Mouse (Mus musculus): ENCODE data around the gene St6galnac3. TPM values are rescaled to one million over a fixed set of nuclear protein-coding genes. Genes with fewer than 3 reads are reported as not detected.

The St6galnac3 gene
- total and polyA plus RNA-seq, 2 experiments from 2014 or later, result 7.3 to 9.9 TPM

DNA sequence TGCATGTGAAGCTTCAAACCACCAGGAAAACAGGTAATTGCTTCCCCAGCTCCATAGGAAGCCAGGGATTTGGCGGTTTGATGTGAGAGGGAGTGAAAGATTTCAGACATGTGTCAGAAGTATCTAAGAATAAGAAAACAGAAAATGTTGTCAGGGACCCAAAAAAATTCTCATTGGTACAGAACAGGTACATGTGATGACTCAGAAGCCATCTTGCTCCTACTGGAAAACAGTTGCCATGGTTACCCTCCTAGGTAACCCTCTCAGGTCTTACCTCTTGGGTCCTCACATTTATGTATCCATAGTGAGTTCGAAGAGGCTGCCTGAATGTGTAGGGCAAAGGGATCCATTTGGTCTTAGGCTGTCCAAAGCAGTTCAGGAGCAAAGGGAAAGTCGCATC is 215.9 kb downstream of the St6galnac3 start:
- Histone ChIP-seq H3K4me3 (ENCODE audit: low read length) (no peak overlapping the region), H3K4me2 (ENCODE audit: low read depth, low read length) (no peak overlapping the region), H3K4me1 (ENCODE audit: insufficient read depth, low read length) (peaks cover 4% of the 10 kb centered on the region), H3K27me3 (ENCODE audit: insufficient read depth, low read length) (no peaks in the 10 kb centered on the region), H3K27ac (peak overlapping the region; percentile 66; the same call in 1 of the 2 replicates), H3K36me3 (ENCODE audit: insufficient read depth, low read length) (no peaks in the 10 kb centered on the region), H3K9ac (replicated peaks; ENCODE audit: low read length) (no peak overlapping the region), H3K9me3 (ENCODE audit: low read length) (no peaks in the 10 kb centered on the region)
- 72% methylated on average over 3 of the region's 3 CpGs for WGBS
- ATAC-seq, result peak; percentile 88
- DNase-seq (ENCODE audit: low spot score), result peak; percentile 63
- no peak for TF ChIP-seq CTCF (IDR thresholded peaks at IDR 0.05; ENCODE audit: low read depth)

DNA sequence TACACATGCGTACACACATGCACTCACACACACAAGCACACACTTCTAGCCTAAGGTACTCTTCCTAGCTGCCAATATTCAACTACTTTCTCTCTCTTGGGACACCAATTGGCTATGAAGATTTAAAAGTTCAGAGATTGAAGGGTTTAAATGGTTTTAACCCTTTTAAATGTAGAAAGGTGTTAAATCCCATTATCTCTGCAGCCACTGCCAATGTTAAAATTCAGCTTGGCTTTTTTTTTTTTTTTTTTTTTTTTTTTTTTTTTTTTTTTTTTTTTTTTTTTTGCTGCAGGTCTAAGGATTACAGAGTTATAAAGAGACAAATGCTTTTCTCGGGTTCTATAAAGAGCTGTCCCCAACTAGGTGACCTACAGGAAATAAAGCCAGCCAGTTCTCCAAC is 216.4 kb downstream of the St6galnac3 start:
- Histone ChIP-seq H3K4me2 (ENCODE audit: low read depth, low read length) (no peak overlapping the region), H3K4me3 (ENCODE audit: low read length) (no peak overlapping the region), H3K9ac (replicated peaks; ENCODE audit: low read length) (no peak overlapping the region), H3K27ac (0 out of 2 replicates have a peak overlapping the region, but pooled peaks have one; percentile 66), H3K4me1 (ENCODE audit: insufficient read depth, low read length) (peaks cover 4% of the 10 kb centered on the region), H3K9me3 (ENCODE audit: low read length) (no peaks in the 10 kb centered on the region), H3K36me3 (ENCODE audit: insufficient read depth, low read length) (no peaks in the 10 kb centered on the region), H3K27me3 (ENCODE audit: insufficient read depth, low read length) (no peaks in the 10 kb centered on the region)
- DNase-seq (ENCODE audit: low spot score) (no peak), ATAC-seq (no peak)
- TF ChIP-seq CTCF (IDR thresholded peaks at IDR 0.05; ENCODE audit: low read depth), result no peak
- 76% methylated on average over 2 of the region's 2 CpGs for WGBS

DNA sequence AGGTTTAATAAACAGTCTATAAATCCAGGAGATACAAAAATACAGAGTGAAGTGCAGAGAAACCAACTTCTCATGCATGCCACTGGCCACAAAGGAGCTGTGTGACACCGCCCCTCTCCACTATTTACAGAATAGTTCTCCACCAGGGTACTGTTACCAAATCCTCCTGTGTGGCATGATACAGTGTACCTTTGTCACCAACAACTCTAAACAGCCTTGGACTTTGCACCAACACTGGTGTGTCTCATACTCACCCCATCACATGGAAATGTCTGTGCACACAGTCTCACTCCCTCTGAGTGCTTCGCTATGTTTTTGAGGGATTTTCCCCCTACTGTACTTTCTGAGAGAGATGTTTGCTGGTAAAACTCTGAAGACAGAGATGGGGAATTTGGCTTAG is 217.4 kb downstream of the St6galnac3 start:
- no peak overlapping the region for H3K9ac ChIP-seq (replicated peaks; ENCODE audit: low read length)
- no peaks in the 10 kb centered on the region for H3K36me3 ChIP-seq (ENCODE audit: insufficient read depth, low read length)
- H3K4me3 ChIP-seq (ENCODE audit: low read length), result no peak overlapping the region
- DNase-seq (ENCODE audit: low spot score), result no peak
- H3K4me2 ChIP-seq (ENCODE audit: low read depth, low read length), result no peak overlapping the region
- peaks cover 4% of the 10 kb centered on the region for H3K4me1 ChIP-seq (ENCODE audit: insufficient read depth, low read length)
- no peaks in the 10 kb centered on the region for H3K27me3 ChIP-seq (ENCODE audit: insufficient read depth, low read length)
- ATAC-seq, result no peak
- 97% methylated on average over 2 of the region's 2 CpGs for WGBS
- no peak overlapping the region for H3K27ac ChIP-seq
- no peaks in the 10 kb centered on the region for H3K9me3 ChIP-seq (ENCODE audit: low read length)
- no peak for TF ChIP-seq CTCF (IDR thresholded peaks at IDR 0.05; ENCODE audit: low read depth)

DNA sequence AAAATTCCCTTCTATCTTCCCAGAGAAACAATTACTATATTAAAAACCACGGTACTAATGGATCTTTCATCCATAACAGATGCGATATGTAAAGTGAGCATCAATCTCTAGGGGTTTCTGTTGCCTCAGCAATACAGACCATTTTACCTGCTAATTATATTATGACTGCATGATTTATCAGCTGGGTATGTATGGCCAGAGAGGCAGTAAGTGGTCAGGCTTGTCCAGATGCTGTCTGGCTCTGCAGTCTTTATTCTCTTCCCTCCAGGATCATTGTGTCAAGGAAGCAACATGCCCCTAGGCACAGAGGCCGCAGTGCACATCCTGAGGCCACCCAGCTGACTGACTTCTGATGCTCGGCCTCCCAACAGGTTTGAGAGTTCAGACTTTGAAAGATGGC is 222.5 kb downstream of the St6galnac3 start:
- DNase-seq (ENCODE audit: low spot score), result no peak
- Histone ChIP-seq H3K4me2 (ENCODE audit: low read depth, low read length) (no peak overlapping the region), H3K9ac (replicated peaks; ENCODE audit: low read length) (no peak overlapping the region), H3K9me3 (ENCODE audit: low read length) (no peaks in the 10 kb centered on the region), H3K4me3 (ENCODE audit: low read length) (no peak overlapping the region), H3K27me3 (ENCODE audit: insufficient read depth, low read length) (no peaks in the 10 kb centered on the region), H3K4me1 (ENCODE audit: insufficient read depth, low read length) (no peaks in the 10 kb centered on the region), H3K36me3 (ENCODE audit: insufficient read depth, low read length) (no peaks in the 10 kb centered on the region), H3K27ac (no peak overlapping the region)
- no peak for TF ChIP-seq CTCF (IDR thresholded peaks at IDR 0.05; ENCODE audit: low read depth)
- WGBS, result 47% methylated on average over 4 of the region's 4 CpGs
- ATAC-seq, result no peak

DNA sequence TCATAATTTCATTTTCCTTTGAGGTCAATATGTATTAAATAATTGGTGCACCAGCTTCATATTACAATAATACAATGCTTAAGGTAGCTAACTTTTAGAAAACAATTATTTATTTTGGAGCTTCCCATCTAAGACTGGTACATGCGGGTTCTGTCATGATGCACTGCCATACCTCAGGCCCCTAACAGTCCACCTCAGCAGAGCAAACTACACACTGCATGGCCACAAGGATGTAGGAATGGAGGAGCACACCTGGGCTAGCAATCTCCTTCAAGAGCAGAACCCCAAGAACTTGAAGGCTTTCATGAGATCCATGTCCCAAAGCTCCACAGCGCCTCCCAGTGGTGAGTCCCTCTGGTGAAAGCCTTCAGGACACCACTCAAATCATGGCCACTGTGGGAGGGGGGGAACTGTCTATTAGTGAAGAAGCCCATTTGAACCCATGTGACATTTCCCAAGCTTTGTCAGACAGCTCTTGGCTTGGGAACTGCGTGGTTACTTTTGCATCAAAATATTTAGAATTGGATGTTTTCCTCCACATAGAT is 223.6 kb downstream of the St6galnac3 start:
- H3K36me3 ChIP-seq (ENCODE audit: insufficient read depth, low read length), result no peaks in the 10 kb centered on the region
- H3K9me3 ChIP-seq (ENCODE audit: low read length), result no peaks in the 10 kb centered on the region
- no peak overlapping the region for H3K9ac ChIP-seq (replicated peaks; ENCODE audit: low read length)
- H3K4me3 ChIP-seq (ENCODE audit: low read length), result no peak overlapping the region
- DNase-seq (ENCODE audit: low spot score) (peak; percentile 82), ATAC-seq (no peak)
- 59% methylated on average over 3 of the region's 3 CpGs for WGBS
- H3K4me1 ChIP-seq (ENCODE audit: insufficient read depth, low read length), result no peaks in the 10 kb centered on the region
- no peaks in the 10 kb centered on the region for H3K27me3 ChIP-seq (ENCODE audit: insufficient read depth, low read length)
- H3K4me2 ChIP-seq (ENCODE audit: low read depth, low read length), result no peak overlapping the region
- no peak overlapping the region for H3K27ac ChIP-seq
- peak; percentile 83 for TF ChIP-seq CTCF (IDR thresholded peaks at IDR 0.05; ENCODE audit: low read depth)

DNA sequence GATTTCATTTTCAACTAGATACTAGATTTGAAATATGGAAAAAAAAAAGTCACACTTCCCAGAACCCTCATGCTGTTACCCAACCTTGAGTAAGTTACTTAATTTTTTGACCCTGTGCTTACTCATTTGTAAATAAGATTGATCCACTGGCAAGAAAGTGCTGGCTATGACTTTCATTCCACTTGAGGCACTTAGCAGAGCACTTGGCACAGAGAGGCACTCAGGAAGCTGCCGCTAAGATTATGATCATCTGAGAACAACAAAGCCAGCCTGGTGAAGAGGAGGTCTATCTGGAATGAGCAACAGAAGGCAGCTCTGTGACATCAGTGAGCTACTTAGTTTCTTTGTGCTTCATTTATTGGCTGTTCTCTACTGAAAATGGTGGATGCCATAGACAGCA is 232.0 kb downstream of the St6galnac3 start:
- no peaks in the 10 kb centered on the region for H3K27me3 ChIP-seq (ENCODE audit: insufficient read depth, low read length)
- WGBS, result 41% methylated on average over 1 of the region's 1 CpGs
- H3K4me1 ChIP-seq (ENCODE audit: insufficient read depth, low read length), result no peaks in the 10 kb centered on the region
- H3K4me3 ChIP-seq (ENCODE audit: low read length), result no peak overlapping the region
- H3K36me3 ChIP-seq (ENCODE audit: insufficient read depth, low read length), result no peaks in the 10 kb centered on the region
- TF ChIP-seq CTCF (IDR thresholded peaks at IDR 0.05; ENCODE audit: low read depth), result no peak
- H3K9ac ChIP-seq (replicated peaks; ENCODE audit: low read length), result no peak overlapping the region
- no peaks in the 10 kb centered on the region for H3K9me3 ChIP-seq (ENCODE audit: low read length)
- no peak overlapping the region for H3K4me2 ChIP-seq (ENCODE audit: low read depth, low read length)
- DNase-seq (ENCODE audit: low spot score) (peak; percentile 51), ATAC-seq (no peak)
- no peak overlapping the region for H3K27ac ChIP-seq

DNA sequence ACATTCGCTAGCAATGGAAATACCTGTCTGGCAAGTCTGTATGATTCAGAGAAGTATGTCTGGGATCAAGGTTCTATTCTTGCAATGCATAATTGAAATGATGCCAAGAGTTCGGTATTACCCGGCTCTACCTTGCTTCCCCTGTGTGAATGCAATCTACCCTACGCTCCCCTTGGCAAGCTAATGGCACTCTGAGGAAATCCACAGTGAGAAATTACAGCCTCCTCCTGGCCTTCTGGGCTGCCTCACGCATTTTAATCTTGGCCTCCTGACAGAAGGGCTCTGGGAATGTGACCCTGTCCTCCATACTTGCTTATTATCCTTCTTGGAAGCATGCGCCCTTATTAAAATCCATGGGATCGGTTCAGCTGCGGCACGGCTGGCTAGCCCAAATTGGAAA is 235.3 kb downstream of the St6galnac3 start:
- no peak for ATAC-seq
- Histone ChIP-seq H3K4me1 (ENCODE audit: insufficient read depth, low read length) (peaks cover 7% of the 10 kb centered on the region; the same call in 1 of the 2 replicates), H3K4me3 (ENCODE audit: low read length) (no peak overlapping the region), H3K9ac (replicated peaks; ENCODE audit: low read length) (no peak overlapping the region), H3K27ac (no peak overlapping the region), H3K4me2 (ENCODE audit: low read depth, low read length) (no peak overlapping the region), H3K36me3 (ENCODE audit: insufficient read depth, low read length) (no peaks in the 10 kb centered on the region), H3K9me3 (ENCODE audit: low read length) (no peaks in the 10 kb centered on the region), H3K27me3 (ENCODE audit: insufficient read depth, low read length) (no peaks in the 10 kb centered on the region)
- 43% methylated on average over 9 of the region's 9 CpGs for WGBS
- no peak for TF ChIP-seq CTCF (IDR thresholded peaks at IDR 0.05; ENCODE audit: low read depth)
- peak; percentile 26 for DNase-seq (ENCODE audit: low spot score)
